Mouse (Mus musculus) heart, embryonic 16.5 days (tissue): ENCODE data around the gene Ifrd1. TPM values are rescaled to one million over a fixed set of nuclear protein-coding genes. Genes with fewer than 3 reads are reported as not detected.

ENCODE experiments used
- ATAC-seq: fragments of 200-750 bp; cut with Nextera tagmentation; replicated peaks from 2 replicates; pipeline ENCODE4 v1.8.0; 2017; ENCODE audit warnings: moderate number of reproducible peaks; ENCODE audit not compliant: insufficient read depth, low FRiP score; ENCODE audit errors: extremely low read depth
- H3K27ac ChIP-seq: fragments of 300-500 bp; sonication (generic); 2 replicates; pipeline ENCODE4 v1.5.1; 2014; ENCODE audit warnings: mild to moderate bottlenecking, low read length, control low read depth, moderate library complexity
- H3K27me3 ChIP-seq: fragments of 300-500 bp; sonication (generic); 2 replicates; pipeline ENCODE4 v1.6.1; 2014; ENCODE audit warnings: low read length, mixed read lengths; ENCODE audit not compliant: control insufficient read depth, insufficient read depth
- H3K36me3 ChIP-seq: fragments of 300-500 bp; sonication (generic); 2 replicates; pipeline ENCODE4 v1.6.1; 2014; ENCODE audit not compliant: control insufficient read depth, insufficient read depth
- H3K4me1 ChIP-seq: fragments of 300-500 bp; sonication (generic); 2 replicates; pipeline ENCODE4 v1.6.1; 2014; ENCODE audit warnings: low read length, mixed read lengths; ENCODE audit not compliant: control insufficient read depth, insufficient read depth
- H3K4me2 ChIP-seq: fragments of 300-500 bp; sonication (generic); 2 replicates; pipeline ENCODE4 v1.6.1; 2014; ENCODE audit warnings: low read depth, mild to moderate bottlenecking, control low read depth, low read length
- H3K4me3 ChIP-seq: fragments of 300-500 bp; sonication (generic); 2 replicates; pipeline ENCODE4 v1.5.1; 2014; ENCODE audit warnings: mild to moderate bottlenecking, control low read depth, low read length
- H3K9ac ChIP-seq: fragments of 300-500 bp; sonication (generic); 2 replicates; pipeline ENCODE4 v1.6.1; 2014; ENCODE audit warnings: low read length, control low read depth
- H3K9me3 ChIP-seq: fragments of 300-500 bp; sonication (generic); replicated peaks from 2 replicates; pipeline ENCODE4 v1.6.1; 2016; ENCODE audit warnings: low read length; ENCODE audit not compliant: control insufficient read depth
- WGBS: fragments of 180-500 bp; shearing (Covaris S2); extraction: QIAGEN DNeasy Blood & Tissue Kit; methylation state at CpG from one replicate; pipeline ENCODE4 v1.1.7; 2014; 5-methylcytosine and 5-hydroxymethylcytosine counted together
- polyA plus RNA-seq: library from polyadenylated mRNA; unstranded; fragments of >200 nt; fragmentation: Nextera tagmentation; extraction: Ambion mirVana; gene quantifications from 2 replicates; pipeline ENCODE4 v1.2.1, GENCODE M21; 2015

Gene Ifrd1
- polyA plus RNA-seq, 1 experiment from 2014 or later = 88.7 TPM

GRCm38 (mm10) chr12:40224171-40224880, 24.0 kb downstream of the Ifrd1 start:
- no peaks in the 10 kb centered on the region for H3K9me3 ChIP-seq
- 92% methylated on average over 9 of the region's 9 CpGs for WGBS
- H3K27me3 ChIP-seq = no peaks in the 10 kb centered on the region
- no peak overlapping the region for H3K4me3 ChIP-seq
- ATAC-seq = no peak
- no peak overlapping the region for H3K27ac ChIP-seq
- no peak overlapping the region for H3K9ac ChIP-seq
- no peak overlapping the region; the same call in 1 of the 2 replicates for H3K4me2 ChIP-seq
- H3K4me1 ChIP-seq = peaks cover 11% of the 10 kb centered on the region
- H3K36me3 ChIP-seq = no peaks in the 10 kb centered on the region

GRCm38 (mm10) chr12:40223676-40224075, 24.6 kb downstream of the Ifrd1 start:
- WGBS = 41% methylated on average over 10 of the region's 10 CpGs

GRCm38 (mm10) chr12:40223082-40223619, 25.2 kb downstream of the Ifrd1 start:
- Histone ChIP-seq H3K9ac (peak overlapping the region; percentile 97), H3K9me3 (no peaks in the 10 kb centered on the region), H3K36me3 (0 out of 2 replicates have a peak, but pooled peaks cover under 1% of the 10 kb centered on the region), H3K4me3 (peak overlapping the region; percentile 86), H3K27ac (peak overlapping the region; percentile 99), H3K4me1 (peaks cover 11% of the 10 kb centered on the region), H3K4me2 (peak overlapping the region; percentile 81), H3K27me3 (no peaks in the 10 kb centered on the region)
- ATAC-seq = peak; percentile 98
- under 1% methylated on average over 47 of the region's 47 CpGs for WGBS

More at GRCm38 (mm10) chr12:40223676-40224075, 24.6 kb downstream of the Ifrd1 start:
- H3K4me1 ChIP-seq = peaks cover 11% of the 10 kb centered on the region
- no peaks in the 10 kb centered on the region for H3K9me3 ChIP-seq
- no peak for ATAC-seq
- no peaks in the 10 kb centered on the region for H3K27me3 ChIP-seq
- H3K4me3 ChIP-seq = peak overlapping the region; percentile 56
- peak overlapping the region; percentile 70 for H3K9ac ChIP-seq
- H3K27ac ChIP-seq = peak overlapping the region; percentile 88
- H3K4me2 ChIP-seq = peak overlapping the region; percentile 81
- no peaks in the 10 kb centered on the region for H3K36me3 ChIP-seq

- 0 out of 2 replicates have a peak, but pooled peaks cover 2% of the 10 kb centered on the region for H3K36me3 ChIP-seq
- peak overlapping the region; percentile 79 for H3K4me2 ChIP-seq
- peak; percentile 92 for ATAC-seq
- peak overlapping the region; percentile 97 for H3K9ac ChIP-seq
- H3K4me1 ChIP-seq = peaks cover 11% of the 10 kb centered on the region
- H3K4me3 ChIP-seq = peak overlapping the region; percentile 86
- H3K27me3 ChIP-seq = no peaks in the 10 kb centered on the region
- H3K9me3 ChIP-seq = no peaks in the 10 kb centered on the region
- peak overlapping the region; percentile 99 for H3K27ac ChIP-seq
- WGBS = under 1% methylated on average over 81 of the region's 81 CpGs
These were observed 25.8 kb downstream of the Ifrd1 start for GRCm38 (mm10) chr12:40222251-40223081.

GRCm38 (mm10) chr12:40221611-40222010, 26.7 kb downstream of the Ifrd1 start:
- Histone ChIP-seq H3K4me3 (peak overlapping the region; percentile 86), H3K9ac (peak overlapping the region; percentile 97), H3K9me3 (no peaks in the 10 kb centered on the region), H3K27ac (peak overlapping the region; percentile 99), H3K4me2 (peak overlapping the region; percentile 79), H3K27me3 (no peaks in the 10 kb centered on the region), H3K36me3 (peaks cover 6% of the 10 kb centered on the region; the same call in 1 of the 2 replicates), H3K4me1 (peaks cover 11% of the 10 kb centered on the region)
- ATAC-seq = no peak
- 8% methylated on average over 5 of the region's 5 CpGs for WGBS

- H3K36me3 ChIP-seq = peaks cover 10% of the 10 kb centered on the region; the same call in 1 of the 2 replicates
- ATAC-seq = no peak
- peak overlapping the region; percentile 86 for H3K4me3 ChIP-seq
- peaks cover 11% of the 10 kb centered on the region for H3K4me1 ChIP-seq
- peak overlapping the region; percentile 97 for H3K9ac ChIP-seq
- no peak overlapping the region; the same call in 1 of the 2 replicates for H3K27ac ChIP-seq
- H3K4me2 ChIP-seq = peak overlapping the region; percentile 79
- WGBS = 23% methylated on average over 3 of the region's 3 CpGs
- H3K9me3 ChIP-seq = no peaks in the 10 kb centered on the region
- no peaks in the 10 kb centered on the region for H3K27me3 ChIP-seq
These were observed 27.4 kb downstream of the Ifrd1 start for GRCm38 (mm10) chr12:40220896-40221295.

GRCm38 (mm10) chr12:40220001-40220570, 28.2 kb downstream of the Ifrd1 start:
- H3K4me1 ChIP-seq = peaks cover 11% of the 10 kb centered on the region
- H3K9me3 ChIP-seq = no peaks in the 10 kb centered on the region
- H3K36me3 ChIP-seq = peaks cover 17% of the 10 kb centered on the region
- no peak for ATAC-seq
- no peaks in the 10 kb centered on the region for H3K27me3 ChIP-seq
- 26% methylated on average over 3 of the region's 3 CpGs for WGBS
- H3K27ac ChIP-seq = peak overlapping the region; percentile 77
- peak overlapping the region; percentile 43 for H3K4me3 ChIP-seq
- peak overlapping the region; percentile 71 for H3K9ac ChIP-seq
- H3K4me2 ChIP-seq = peak overlapping the region; percentile 79

- H3K27me3 ChIP-seq = no peaks in the 10 kb centered on the region
- 63% methylated on average over 2 of the region's 2 CpGs for WGBS
- ATAC-seq = no peak
- H3K9me3 ChIP-seq = no peaks in the 10 kb centered on the region
- H3K4me3 ChIP-seq = no peak overlapping the region
- no peak overlapping the region for H3K27ac ChIP-seq
- H3K36me3 ChIP-seq = peaks cover 31% of the 10 kb centered on the region
- peaks cover 8% of the 10 kb centered on the region for H3K4me1 ChIP-seq
- H3K4me2 ChIP-seq = no peak overlapping the region
- H3K9ac ChIP-seq = no peak overlapping the region
These were observed 29.8 kb downstream of the Ifrd1 start for GRCm38 (mm10) chr12:40218430-40218945.
